Mouse (Mus musculus) adrenal gland, postnatal 36 days (tissue): ENCODE data around the gene Bcl3. TPM values are rescaled to one million over a fixed set of nuclear protein-coding genes. Genes with fewer than 3 reads are reported as not detected.
A peak's percentile ranks its signal among the peaks of the same experiment; 100 is the strongest.
"Not testable (repeated sequence)": the region's sequence is repeated elsewhere in the genome, so short reads cannot be mapped to it uniquely, and the experiment has no call there.

Experiments
- DNase-seq, 2 experiments: peaks; one replicate each; pipeline ENCODE4 v3.0.0; 2021; ENCODE audit warnings: mixed read lengths in 1 of 2
- total RNA-seq, 2 experiments: library from RNA; stranded (reverse); gene quantifications; 2 replicates each; pipeline ENCODE4 v1.2.3; 2021

Bcl3 gene
- total RNA-seq, 2 experiments from 2014 or later, result 19.5 to 51.0 TPM

DNA sequence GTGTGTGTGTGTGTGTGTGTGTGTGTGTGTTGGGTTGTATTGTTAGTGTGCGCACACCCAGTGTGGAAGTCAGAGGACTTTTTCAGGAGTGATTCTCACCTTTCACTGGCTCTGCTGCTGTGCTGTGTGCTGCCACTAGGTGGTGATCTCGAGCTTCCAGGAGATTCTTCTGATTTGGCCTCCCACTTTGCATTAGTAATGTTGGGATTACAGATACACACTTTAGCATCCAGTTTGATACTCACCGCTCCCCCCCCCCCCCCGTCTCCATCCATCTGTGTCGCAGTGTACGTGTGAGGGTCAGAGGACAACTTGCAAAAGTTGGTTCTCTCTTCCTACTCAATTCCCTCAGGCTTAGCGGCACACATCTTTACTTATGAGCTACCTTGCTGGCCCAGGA lies 19.6 kb downstream of the Bcl3 start:
- peak; percentile 78 to 83 for DNase-seq

DNA sequence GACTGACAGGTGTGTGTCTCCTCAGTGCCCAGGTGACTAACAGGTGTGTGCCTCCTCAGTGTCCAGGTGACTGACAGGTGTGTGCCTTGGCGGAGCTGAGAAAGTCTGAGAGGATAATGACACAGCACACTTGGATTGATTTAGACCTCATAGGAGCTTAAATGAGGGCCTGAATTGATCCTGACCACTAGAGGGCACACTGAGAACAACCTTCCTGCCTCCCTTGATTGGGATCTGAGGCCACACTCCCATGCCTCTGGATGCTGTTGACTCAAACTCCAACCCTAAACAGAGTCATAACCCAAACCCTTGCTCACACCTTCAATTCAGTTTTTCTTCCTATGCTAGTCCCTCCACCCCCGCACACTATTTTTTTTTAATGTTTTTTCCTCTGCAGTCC lies 21.8 kb downstream of the Bcl3 start:
- DNase-seq, result peak; percentile 60 to 66

DNA sequence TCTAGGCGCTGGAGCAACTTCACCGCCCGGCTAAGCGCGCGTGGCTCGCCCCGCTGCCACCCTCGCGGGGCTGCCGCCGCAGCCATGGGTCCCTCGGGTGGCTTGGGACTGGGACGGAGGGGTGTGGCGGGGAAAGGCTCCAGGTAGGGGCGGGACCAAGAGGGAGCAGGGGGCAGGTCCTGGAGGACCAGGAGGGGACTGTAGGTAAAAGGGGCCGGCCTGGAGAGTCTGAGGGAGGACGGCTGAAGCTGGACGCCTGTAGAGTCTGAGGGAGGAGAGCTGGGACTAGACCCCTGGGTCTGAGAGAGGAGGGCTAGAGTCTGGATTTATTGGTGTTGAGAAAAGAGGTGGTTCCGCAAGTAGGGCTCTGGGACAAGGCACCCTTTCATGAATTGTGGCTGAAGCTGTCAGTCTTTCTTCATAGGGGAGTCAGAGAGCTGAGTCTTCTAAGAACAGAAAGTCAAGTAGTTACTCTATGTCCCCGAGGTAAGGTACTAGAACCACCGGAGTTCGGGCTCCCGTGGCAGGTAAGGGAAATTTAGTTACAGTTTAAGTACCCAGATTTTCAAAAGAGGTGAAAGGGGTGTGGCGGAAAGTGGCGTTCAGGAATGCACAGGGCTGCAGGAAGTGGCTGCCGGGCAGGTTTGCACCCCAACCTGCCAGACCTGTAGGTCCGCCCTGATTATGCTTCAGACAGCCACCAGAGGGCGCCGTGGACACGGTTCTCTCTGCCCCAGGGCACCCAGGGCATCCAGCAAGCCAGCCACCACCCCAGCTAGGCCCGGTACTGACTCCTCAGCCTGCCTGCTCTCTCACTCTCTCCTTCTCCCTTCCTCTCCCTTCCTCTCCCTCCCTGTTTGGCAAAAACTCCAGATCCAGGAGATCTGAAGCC lies 25.6 kb downstream of the Bcl3 start, which contains the start of gene Cblc:
Cblc (minus strand) TSS at position 113 of the 892 bp plus-strand sequence.
- DNase-seq, result peak; percentile 85 to 90

- DNase-seq, result no peak
Measured at GRCm38 (mm10) chr7:19796254-19796653, 26.3 kb downstream of the Bcl3 start.

GRCm38 (mm10) chr7:19795236-19795635 lies 27.3 kb downstream of the Bcl3 start:
- DNase-seq, result no peak

DNA sequence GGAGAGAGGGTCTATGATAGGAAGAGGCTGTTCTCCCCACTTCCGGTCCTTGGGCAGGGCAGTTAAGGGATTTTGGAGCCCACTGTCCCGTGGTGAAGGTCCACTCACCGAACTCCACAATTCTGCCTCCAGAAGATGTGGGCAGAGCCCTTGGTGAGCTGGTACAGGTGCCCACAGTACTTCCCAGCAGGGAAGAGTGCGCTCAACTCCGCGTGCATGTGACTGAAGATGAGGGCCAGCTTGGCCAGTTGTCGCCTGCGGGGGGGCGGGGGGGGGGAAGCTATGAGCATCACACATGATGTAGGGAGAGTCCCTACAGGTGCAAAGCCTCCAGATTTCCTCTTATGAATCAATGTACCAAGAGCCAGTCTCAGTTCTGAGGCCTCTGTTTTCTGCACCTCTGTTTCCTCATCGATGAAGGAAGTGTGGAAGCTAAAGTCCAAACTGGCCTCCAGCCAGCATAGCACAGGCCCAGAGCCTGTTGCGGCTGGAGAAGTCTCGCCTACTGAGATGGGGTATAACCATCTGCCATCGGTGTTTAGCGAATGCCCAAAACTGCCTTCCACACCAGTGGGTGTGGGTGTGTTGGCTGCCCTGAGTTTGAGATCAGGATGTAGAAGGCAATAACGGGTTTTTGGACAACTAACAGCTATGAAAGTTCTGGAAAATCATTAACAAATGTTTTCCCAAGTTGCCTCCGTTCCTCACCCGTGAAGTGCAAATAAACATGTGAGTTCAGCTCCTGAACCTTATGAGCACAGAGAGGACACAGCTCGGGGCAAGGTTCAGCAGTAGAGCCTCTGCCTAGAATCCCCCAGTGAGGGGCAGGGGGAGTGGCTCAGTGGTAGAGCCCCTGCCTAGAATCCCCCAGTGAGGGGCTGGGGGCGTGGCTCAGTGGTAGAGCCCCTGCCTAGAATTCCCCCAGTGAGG lies 29.6 kb downstream of the Bcl3 start:
- no peak for DNase-seq

GRCm38 (mm10) chr7:19791504-19791903 lies 31.1 kb downstream of the Bcl3 start:
- not testable (repeated sequence) for DNase-seq

GRCm38 (mm10) chr7:19789904-19790347 lies 32.6 kb downstream of the Bcl3 start:
- peak; percentile 93 to 96 for DNase-seq

- no peak for DNase-seq
Measured at GRCm38 (mm10) chr7:19785874-19786458, 36.6 kb downstream of the Bcl3 start.

DNA sequence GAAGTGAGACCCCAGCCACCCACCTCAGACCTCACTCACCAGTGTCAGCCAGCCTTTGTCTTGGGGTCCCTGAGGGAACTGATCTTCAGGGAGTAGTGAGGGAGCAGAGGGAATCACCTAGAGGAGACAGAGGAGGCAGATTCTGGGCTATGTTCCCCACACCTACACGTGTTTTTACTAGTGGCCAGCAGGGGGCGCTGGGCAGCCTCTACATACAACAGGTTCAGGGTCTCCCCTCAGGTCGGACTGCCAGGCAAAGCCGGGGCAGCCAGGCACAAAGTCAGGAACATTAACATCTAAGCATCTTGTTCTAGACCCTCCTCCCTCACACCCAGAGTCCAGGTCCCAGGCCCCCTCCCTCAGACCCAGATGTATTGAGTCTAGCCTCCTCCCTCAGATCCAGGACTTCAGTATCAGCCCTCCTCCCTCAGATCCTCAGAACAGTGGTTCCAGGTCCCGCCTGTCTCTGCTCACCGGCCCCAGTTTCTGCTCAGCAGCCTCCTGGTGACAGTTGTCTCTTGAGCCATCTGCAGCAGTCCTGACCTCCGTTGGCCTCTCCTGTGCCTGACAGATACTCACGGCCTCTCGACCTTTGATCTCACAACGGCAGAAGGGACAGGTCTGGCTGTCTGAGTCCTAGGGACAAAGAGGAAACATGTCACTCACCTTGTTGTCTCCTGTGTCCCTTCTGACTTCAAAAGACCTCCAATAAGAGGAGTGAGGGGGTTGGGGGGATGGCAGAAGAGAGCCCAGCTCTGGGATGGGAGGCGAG lies 37.6 kb downstream of the Bcl3 start:
- no peak for DNase-seq

GRCm38 (mm10) chr7:19783630-19784029 lies 38.9 kb downstream of the Bcl3 start:
- DNase-seq, result peak; percentile 43 to 58

DNA sequence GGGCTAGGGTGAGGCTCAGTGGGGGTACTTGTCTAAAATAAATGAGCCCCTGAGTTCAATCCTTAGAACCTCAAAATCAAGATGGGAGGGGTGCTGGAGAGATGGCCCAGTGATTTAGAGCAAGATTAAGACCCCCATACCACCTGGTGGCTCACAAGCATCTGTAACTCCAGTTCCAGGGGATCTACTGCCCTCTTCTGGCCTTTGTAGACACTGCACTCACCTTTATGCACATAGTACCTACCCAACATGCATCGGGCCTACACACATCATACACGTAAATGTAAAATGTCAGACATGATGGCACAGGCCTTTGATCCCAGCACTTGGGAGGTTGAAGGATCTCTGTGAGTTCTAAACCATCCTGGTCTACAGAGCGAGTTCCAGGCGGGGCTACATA lies 39.9 kb downstream of the Bcl3 start:
- DNase-seq, result peak; percentile 36 to 47

GRCm38 (mm10) chr7:19781741-19782140 lies 40.8 kb downstream of the Bcl3 start:
- no peak for DNase-seq

DNA sequence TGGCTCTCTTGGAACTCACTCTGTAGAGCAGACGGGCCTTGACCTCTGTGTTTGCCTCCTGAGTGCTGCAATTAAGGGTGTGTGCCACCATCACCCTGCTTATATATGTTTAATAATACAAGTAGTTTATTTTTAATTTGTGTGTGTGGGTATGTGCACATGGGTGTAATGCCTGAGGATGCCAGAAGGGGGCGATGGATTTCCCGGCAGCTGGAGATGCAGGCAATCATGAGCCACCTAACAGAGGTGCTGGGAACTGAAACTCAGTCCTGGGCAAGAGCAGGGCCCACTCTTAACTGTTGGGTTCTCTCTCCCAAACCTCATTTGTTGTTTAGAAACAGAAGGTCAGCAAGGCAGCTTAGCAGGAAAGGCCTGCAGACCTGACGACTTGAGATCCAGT lies 42.7 kb downstream of the Bcl3 start:
- DNase-seq, result no peak

- DNase-seq, result no peak
Measured at GRCm38 (mm10) chr7:19778645-19779044, 43.9 kb downstream of the Bcl3 start.

DNA sequence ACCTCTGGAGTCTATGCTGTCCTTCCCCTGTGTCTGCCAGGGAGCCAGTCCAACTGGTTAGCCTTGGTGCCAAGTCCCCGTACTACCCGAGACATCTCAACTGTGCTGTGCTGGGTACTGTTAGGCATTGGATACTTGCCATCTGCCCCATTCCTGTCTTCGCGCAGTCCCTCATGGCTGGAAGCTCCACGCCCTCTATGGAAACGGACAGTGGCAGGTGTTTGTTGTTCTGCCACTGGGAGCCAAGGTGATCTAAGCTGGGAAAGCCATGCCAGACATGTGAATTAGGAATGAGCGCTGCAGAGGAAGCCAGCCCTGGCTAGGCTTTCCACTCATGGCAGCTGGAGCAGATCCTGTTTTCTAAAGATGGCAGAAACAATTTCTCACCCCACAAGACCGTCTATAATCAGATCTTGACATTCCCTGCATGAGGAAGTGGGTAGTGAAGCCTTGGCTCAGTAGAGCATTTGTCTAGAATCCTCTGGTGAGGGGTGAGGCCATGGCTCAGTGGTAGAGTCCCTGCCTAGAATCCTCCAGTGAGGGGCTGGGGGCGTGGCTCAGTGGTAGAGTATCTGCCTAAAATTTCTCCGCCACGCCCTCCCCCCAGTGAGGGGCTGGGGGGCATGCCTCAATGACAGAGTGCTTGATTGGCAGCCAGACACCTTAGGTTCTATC lies 45.4 kb downstream of the Bcl3 start:
- DNase-seq, result no peak

DNA sequence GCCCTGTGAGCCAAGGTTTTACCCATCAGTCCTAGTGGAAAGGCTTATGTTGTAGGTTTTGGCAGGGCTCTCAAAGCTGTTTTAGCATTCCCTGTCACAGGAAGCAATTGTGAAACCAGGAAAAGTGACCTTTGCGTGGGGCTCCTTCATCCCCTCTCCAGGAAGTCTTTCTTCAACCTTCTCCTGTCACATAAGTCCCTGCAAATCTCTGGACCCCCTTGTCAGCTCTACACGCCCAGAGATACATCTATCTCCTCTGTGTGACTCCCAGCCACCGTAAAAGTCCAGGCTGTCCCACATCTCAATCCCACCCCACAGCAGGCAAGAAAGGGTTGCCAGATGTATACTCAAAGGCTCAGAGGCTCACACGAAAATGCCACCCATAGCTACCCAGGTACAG lies 50.9 kb downstream of the Bcl3 start:
- DNase-seq, result no peak

- DNase-seq, result no peak
Measured at GRCm38 (mm10) chr7:19770984-19771391, 51.6 kb downstream of the Bcl3 start, which contains the start of gene Bcam. Gene Bcam (minus strand): TSS chr7:19771016.

DNA sequence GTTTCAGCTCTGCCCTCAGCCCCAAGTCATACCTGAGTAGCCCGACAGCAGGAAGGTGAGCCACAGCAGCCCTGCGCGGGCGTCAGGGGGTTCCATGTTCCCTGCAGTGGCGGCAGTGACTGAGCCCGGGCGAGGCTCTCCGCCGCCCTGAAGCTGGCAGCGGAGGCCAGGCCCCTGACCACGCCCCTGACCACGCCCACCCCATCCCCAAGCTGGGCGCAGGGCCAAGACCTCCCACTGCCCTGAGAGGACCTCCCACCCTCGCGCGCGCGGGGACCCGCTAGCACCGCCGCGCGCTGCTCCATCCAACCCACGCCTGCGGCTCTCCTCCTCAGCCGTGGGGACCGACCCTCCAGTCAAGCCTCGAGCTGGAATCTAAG lies 52.2 kb downstream of the Bcl3 start:
- peak; percentile 93 to 95 for DNase-seq

DNA sequence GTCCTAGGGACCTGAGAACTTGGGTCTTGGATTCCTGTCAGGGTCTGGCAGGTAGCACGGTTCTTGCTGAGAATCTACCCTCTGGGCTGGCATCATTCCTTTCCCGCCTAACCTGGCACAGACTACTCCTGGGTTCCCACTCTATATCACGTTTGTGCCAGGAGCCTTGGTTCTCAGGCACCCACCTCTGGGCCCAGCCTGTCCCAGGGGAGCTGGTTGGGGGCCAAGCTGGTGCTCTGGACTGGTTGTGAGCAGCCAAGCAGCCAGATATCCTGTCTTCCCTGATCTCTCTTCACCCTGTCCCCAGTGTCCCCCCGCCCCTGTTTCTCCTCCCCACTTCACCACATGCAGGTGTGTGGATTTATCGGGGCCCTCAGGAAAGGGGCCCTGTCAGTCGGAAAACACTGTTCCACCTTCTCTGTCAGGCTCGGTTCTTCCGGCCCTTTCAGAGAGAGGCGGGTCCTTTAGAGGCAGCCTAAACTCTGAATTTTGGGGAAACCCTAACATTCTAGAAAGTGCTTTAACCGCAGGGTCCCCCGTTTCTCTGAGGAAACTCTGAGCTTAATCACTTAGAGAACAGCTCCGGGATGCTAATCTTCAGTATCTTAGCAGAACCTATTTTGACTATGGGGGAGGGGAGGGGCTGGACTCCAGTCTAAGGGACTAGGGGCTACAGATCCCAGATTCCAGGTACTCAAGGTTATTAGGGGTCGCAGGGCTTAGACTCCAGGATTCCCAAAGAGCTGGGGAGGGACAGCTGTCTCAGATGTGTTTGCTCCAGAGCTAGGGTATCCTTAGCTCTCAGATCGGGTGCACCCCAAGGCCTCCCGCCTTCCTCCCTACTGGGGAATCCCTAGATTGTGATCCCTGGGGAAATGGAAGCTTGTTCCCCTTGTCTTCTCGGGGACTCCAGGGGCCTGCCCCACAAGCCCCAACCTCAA lies 52.9 kb downstream of the Bcl3 start:
- DNase-seq, result no peak
